Mouse (Mus musculus): ENCODE data around the gene Sema3b.

- TF ChIP-seq POLR2A (IDR thresholded peaks at IDR 0.05; ENCODE audit: low read depth, low read length) (no peak), CTCF (IDR thresholded peaks at IDR 0.05; ENCODE audit: extremely low read depth, insufficient read length, insufficient replicate concordance, low read depth, low read length) (no peak)
These were observed 31.3 kb upstream of the Sema3b start for GRCm38 (mm10) chr9:107640257-107640772.
